Mouse (Mus musculus) megakaryocyte, embryonic 14.5 days (primary cell): ENCODE measurements around the gene Ccdc175.

Source experiments
- FLI1 ChIP-seq: IDR thresholded peaks from 2 replicates; pipeline ENCODE4 v1.6.1; 2012; ENCODE audit warnings: low read length, inconsistent platforms, mixed read lengths
- GATA1 ChIP-seq: IDR thresholded peaks from 3 replicates; pipeline ENCODE4 v1.6.1; 2012; ENCODE audit warnings: mixed read lengths, low read length, inconsistent platforms, borderline replicate concordance

DNA sequence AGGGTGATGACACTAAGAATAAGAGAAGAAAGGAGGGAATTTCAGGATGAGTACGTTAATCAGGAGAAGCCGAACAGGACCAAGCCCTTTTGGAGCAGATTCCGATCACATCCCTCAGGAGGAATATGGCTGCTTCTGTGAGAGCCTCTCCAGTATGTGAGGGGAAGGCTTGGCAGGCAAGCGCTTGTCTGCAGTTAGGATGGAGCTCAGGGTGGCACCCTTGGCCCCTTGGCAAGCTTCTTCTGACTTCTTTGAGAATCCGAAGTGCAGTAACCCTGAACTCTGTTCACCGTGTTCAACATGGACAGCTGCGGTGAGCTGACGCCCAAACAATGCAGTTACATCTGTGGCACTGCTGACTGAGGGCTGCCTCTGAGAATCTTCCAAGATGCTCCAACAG is 87.9 kb downstream of the Ccdc175 start:
- no peak for TF ChIP-seq GATA1
- TF ChIP-seq FLI1 = no peak
